Mouse (Mus musculus) lung, postnatal 4 days (tissue): ENCODE measurements at regions not wholly inside any gene's neighbourhood (a gene's known extent, or its start where the extent isn't known, plus 50 kb on each side); places are given as distances from the start of the nearest gene placed in this dataset.
"Not testable (repeated sequence)": the region's sequence is repeated elsewhere in the genome, so short reads cannot be mapped to it uniquely, and the experiment has no call there.

Experiments used
- DNase-seq, 2 experiments: peaks; one replicate each; pipeline ENCODE4 v3.0.0; 2021

DNA sequence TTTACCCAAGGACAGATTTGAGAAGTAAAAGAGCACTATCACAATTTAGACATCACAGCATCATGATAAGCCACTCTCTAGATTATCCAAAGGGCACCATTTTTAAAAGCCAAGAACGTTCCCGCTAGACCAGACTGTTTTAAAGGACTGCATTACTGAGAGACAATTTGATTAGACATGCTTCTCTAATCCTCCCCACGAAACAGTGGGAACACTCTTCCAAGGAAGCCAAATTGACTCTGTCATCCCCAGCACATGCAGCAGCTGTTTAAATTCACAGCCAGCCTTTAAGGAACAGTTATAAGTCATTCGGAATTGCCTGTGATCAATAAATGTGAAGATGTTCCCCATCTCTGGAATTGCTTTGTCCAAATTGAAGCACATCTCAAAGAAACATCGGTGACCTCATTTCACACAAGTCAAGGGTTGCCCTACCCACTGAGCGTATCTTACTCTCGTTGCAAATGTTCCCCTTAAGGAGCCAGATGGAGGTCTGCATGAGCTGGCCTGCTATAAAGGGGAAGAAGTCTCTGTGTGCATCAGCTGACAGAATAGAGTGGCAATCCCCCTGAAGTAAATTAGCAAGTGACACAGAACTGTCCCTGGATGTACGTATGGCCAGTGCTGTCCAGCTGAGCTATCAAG, 393.2 kb downstream of the Pid1 start:
- DNase-seq: no peak

DNA sequence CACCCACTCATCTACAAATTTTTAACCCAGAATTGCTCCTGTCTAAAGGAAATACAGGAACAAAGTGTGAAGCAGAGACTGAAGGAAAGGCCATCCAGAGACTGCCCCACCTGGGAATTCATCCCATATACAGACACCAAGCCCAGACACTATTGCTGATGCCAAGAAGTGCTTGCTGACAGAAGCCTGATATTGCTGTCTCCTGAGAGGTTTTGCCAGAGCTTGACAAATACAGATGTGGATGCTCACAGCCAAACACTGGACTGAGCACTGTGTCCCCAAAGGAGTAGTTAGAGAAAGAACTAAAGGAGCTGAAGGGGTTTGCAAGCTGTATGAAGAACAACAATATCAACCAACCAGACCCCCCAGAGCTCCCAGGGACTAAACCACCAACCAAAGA, 399.3 kb downstream of the Pid1 start:
- not testable (repeated sequence) for DNase-seq

DNA sequence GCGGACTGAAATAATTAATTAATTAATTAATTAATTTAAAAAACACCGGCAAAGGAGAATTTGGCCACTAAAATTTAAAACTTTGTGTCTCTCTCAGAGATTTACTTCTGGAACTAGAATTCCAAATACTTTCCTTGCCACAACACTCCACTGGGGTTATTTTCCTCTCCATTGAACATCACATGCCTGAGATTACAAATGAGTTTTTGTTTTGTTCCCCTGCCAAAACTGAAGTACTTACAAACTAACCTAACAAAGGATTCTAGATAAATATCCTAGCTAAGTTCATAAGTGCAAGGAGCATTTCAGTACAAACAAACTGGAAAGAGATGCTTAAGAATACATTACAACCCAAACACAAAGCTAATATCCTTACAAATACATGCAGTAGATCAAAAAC, 402.2 kb downstream of the Pid1 start:
- no peak for DNase-seq

DNA sequence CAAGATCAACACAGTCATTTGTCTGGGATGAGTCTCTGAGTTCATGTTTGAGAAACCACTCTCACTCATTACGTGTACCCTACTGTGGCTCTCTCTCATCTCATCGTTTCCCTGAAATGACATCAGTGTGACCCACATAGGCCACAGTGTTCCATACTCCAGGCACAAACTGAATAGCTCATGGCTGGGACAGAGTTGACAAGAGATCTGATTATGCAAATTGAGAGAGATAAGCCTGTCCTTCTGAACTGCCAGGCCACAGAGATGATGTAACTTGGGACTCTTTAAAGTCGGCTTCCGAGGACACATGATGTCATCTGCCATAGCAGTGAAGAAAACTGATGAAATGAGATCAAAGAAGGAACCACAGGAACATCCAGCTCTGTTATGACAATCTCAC, 404.2 kb downstream of the Pid1 start:
- DNase-seq: no peak

DNA sequence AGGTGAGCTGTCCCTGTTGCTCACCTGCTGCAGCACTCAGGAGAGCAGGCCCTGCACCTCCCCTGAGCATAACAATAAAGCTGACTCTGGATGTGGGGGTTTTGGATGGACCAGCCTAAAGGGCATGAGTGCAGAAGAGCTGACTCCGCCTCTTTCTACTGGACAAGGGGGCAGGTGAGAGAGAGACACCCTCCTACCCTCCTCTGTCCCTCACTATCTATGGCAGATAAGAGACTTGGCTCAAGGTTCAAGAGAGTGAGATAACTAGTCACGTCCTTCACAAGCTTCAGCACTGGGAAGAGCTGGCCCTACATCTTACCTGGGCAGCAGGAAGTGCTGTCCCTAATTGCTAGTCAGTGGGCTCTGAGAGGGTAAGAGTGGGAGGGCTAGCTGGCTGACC, 441.1 kb downstream of the Pid1 start:
- no peak for DNase-seq

DNA sequence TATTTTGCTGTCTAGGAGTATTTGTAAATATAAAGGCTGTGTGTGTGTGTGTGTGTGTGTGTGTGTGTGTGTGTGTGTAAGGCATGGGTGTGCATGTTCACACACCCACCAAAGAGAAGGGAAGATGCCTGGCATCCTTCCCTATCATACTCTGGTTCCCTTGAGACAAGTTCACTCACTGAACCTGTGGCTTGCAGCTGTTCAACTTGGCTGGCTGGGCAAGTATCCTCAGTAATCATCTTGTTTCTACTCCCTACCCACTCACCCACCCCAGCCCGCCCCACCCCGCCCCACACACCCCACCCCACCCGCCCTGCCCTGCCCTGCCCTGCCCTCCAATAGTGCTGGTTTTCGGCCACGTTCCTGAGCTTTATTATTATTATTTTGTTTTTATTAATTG, 448.5 kb downstream of the Pid1 start:
- DNase-seq: no peak

DNA sequence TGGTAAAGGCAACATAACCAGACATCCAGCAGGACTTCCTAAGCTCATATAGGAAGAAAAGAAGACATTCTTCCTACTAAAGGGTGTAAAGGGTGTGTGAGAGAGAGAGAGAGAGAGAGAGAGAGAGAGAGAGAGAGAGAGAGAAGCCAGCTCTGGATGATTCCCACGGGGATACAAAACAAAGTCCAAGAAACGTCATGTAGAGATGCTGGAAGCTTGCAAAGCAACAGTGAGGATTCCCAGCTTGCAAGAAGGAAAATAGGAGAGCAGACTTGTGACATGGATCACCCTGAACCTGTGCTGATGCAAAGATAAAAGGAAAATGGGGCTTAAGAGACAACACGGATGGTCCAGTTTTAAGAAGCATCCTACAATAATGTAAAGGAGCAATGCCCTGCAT, 456.6 kb downstream of the Pid1 start:
- no peak for DNase-seq

DNA sequence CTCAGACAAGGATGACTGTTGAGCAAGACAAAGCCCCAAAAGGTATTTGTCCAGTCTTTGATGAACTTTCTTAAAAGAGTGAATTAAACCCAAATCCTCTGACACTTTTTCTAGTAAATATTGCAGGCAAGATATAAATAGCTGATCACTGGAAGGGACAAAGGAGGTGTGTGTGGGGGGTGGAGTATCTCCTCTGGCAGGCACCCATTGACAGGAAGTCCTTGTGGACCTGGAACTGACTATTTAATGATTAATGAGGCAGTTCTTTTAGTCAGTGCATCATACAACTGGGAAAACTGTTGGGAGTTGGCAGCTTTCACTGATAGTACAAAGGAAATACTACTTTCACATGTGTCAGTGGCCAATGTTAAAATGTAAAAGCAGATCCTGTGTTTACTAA, 457.1 kb downstream of the Pid1 start:
- DNase-seq: no peak

DNA sequence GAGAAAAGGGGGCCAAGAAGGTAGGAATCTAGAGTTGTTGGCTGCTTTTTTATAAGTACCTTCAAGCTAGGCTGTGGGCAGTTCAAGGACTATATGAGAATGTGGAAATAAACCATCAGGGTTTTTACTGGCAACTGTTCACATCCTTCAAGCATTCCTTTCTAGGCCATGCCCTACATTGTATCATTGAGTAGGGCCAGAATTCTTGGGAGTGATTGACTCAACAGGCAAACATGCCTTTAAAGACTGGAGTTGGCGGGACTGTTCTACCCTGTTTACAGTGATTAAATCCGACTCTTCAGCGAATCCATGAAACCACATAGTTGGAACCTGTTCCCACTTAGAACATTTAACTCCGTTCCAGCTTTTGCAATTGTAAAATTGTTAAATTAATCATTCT, 463.8 kb downstream of the Pid1 start:
- no peak for DNase-seq

DNA sequence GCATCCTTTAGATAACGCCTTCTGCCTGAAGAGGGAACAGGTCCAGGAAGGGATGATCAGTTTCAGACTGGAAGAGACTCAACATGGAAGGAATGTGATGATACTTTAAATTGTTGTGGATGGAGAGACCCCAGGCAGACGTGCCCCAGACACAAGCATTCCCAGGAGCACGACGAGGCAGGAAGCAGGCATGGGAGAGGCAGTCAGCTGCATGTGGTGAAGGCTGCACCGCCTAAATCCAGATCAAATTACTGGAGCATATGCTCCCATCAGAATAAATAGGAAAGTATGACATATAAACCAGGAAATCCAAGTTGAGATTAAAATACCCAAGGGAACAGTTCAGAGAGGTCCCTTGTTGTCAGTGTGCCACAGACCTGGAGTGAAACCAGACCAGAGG, 467.3 kb downstream of the Pid1 start:
- no peak for DNase-seq

DNA sequence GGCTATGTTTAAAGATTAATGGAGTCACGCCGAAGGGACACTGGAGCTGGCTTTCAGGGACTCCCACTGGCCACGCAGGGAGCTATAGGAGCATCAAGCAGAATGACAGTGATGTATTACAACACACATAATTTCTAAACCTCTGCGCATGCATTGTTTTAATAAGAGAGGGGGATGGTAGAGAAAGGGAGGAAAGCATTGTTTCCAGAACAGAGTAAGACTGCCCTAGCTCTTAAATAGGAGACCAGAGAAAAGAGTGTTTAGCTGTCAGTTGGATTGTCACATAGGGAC, 471.1 kb upstream of the Sphkap start:
- no peak for DNase-seq

DNA sequence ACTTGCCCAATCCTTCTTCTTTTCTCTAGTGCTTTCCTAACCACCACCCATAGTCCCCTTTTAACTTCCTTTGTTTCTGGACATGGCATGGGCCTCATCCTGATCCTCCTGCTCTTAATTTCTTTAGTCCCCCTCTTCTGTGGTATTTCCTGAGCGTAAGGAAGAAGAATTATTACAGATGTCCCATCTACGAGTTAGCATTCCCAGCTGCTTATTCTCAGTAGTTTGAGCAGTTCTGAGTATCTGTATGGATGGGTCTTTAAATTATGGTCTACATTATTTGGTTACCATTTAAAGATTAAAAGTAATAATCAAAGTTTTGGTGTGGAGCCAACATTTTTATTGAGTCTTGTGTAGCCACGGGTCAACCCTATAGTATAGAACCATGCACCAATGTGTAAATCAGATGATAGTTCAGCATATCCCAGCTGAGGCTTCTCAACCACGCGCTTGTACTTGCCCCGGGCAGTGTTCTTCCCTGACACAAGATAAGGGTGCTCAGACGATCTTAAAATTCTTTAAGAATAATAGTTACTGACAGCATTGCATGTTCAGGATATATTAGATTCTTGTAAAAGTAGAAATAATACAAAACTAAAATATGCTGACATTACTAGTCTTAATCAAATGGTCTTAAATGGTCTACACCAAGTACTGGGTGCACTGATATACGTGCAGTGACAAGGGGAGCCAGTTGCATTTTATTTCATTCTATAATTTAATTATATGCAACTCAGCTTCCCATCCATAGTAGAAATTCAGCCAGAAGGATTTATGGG, 470.5 kb upstream of the Sphkap start:
- no peak for DNase-seq

DNA sequence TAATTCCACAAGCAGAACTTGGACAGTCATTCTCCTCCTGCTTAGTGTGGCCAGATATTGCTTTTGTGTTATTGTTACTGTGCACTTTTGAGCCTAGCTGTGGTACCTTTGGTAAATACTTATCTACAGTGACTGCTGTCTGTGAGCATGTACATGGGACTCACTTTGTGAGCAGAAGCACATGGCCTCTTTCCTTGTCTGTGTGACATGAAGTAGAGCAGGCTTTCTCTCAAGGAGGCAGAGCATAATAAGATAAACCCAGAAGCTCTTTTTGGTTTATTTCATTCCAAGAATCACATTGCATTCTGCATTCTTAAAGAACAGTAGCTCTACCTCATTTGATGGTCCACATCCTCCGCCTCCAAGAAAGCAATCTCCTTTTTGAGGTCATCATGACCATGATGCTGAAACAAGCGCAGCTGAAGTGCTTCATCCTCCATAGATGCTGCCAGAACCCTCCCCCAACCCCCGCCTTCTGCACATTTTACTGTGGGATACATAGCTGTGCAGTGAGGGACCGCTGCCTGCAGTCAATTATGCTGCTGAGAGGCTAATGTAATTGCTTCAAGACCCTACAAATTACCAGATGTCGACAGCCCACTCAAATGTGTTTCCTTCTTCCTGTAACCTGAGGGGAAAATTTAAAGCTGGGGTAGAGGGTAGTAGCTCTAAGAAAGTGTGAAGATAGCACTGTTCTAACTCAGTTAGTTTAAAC, 463.0 kb upstream of the Sphkap start:
- DNase-seq: no peak

DNA sequence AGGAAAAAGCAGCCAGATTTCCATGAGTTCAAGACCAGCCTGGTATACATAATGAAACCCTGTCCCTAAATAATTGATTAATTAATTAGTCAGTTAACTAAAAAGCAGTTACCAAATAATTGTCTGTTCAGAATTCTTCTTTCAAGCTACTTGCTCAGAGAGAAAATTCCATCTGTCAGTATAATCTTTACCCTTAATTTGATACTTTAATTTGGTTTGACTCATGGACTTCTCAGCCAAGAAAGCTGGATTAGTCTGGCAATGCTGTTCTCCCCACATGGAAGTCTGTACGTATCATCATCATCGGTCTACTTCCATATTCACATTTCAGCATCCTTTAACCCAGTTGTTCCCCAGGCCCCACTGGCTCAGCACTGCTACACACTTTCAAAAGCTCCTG, 461.0 kb upstream of the Sphkap start:
- DNase-seq: no peak

DNA sequence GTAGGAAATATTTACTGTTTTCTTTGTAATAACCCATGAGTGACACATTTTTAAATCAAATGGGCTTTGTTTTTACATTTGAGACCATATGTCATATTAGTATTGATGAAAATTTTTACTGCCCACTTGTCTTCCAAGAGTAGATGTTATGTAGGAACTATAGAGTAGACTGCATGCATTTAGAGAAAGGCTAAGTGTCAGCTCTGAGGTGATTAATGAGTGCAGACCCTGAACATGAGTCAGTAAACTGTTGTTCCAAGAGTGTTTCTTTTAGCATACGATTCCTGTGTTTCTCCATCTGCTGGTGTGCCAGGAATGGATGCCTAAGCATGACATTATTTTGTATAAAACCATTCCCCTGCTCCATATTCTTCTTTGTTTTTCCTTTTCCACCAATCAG, 454.5 kb upstream of the Sphkap start:
- DNase-seq: no peak

DNA sequence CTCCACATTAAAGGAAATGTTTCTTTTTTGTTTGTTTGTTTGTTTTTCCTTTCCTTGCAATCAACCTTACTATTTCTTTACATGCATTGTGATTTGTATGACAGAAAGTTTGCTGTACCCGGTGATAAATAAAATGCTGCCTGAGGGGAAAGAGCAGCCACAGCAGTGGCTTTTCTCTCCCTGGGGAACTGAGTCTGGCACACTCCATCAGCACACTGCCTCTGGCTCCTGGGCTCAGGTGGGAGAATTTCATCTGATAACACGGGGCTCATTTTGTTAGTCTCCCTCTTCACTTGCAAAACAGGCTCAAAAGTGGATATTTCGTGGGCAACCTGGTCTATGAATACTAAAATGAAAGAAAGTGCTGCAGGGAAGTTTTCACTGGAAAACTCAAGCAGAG, 454.1 kb upstream of the Sphkap start:
- no peak for DNase-seq

DNA sequence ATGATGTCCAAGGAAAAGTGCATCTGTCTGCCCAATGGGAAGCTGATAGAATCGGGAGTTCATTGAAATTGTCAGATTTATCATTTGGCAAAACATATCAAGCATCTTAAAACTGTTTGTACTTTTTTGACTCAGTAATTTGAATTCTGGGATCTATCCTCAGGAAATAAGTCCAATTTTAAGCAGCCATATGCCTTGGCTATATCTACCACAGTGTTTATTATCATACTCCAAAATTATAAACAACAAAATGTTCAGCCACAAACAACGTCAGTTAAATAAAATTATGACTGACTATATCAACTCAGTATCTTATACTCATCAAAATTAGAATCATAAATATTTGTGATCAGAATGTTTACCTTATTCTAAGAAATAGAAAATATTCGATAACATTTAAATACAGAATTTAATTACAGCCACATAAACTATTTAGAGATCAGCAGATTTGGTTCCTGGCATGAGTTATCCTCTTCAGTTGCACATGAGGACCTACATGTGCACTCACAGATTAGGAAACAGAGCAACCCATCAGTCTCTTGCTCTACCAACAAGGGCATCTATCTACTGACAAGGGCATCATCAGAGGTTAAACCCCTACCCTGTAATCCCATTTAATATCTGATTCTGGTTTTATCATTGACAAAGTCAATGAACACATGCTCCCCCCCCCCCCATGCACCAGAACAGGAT, 451.9 kb upstream of the Sphkap start:
- no peak for DNase-seq

DNA sequence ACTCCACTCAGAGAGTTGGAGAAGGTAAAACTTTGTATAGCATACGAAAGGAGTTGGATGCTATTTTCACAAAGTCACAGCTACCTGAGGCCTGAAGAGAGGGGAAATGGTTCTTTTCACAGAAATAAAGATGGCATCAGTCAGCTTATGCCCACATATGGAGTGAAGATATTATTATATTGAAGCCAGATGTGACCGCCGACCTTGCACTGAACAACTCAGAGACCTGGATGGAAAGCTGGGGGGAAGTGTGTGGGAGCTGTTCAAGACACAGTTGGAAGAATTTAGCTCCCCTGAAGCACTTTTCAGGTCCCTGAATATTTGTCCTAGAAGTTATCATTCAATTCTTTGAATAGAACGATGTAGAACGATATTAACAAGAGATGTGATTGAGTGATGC, 446.0 kb upstream of the Sphkap start:
- DNase-seq: no peak

DNA sequence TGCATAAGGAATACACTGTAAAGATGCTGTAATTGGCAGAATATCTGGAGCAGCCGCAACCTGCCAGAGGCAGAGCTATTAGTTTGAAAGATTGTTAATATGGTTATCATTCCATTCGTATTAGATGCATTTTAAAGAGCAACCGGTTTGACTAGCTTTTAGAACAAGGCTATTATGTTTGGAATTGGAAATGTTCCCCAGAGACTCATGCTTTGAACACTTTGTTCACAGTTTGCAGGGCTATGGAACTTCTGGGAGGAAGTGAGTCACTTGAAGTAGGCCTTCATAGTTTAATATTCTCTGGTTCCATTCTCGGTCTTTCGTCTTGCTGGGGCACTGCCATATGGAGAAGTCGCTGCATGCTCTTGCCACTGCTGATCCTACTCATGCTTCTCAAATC, 443.1 kb upstream of the Sphkap start:
- DNase-seq: no peak

DNA sequence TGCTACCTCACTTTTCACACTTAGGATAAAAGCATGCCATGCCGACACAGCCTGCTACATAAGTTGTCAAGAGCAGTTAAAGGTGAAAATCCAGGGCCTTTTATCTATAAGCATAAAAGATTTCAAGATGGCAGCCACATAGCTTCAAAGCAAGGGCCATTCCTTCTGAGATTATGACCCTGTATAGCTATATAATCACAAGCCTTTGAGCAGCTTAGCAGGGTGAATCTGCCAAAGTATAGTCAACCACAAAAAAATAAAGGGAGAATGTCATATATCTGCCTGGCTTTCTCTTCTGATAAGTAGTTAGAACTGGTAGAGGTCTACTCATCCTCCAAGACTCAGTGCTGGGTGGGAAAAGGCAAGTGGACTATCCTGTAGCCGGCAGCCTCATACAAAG, 440.4 kb upstream of the Sphkap start:
- DNase-seq: no peak

DNA sequence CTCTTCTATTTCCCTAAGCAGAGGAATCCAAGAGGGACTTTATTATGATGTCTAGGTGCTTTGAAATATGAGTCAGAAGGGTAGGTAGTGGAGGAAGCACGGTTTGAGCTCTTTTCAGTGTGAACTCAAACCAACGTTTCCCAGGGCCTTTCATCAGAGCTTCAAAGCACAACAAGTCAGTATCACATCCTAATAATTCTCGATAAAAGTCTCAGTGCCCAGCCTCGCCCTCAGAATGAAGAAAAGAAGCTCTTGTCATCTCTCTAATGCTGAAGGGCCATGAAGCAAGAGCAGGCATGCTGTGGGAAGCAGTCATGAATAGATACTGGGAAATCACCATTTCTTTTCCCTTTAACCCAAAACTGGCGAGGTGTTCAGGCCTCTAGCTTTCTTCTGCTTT, 440.0 kb upstream of the Sphkap start:
- DNase-seq: no peak

DNA sequence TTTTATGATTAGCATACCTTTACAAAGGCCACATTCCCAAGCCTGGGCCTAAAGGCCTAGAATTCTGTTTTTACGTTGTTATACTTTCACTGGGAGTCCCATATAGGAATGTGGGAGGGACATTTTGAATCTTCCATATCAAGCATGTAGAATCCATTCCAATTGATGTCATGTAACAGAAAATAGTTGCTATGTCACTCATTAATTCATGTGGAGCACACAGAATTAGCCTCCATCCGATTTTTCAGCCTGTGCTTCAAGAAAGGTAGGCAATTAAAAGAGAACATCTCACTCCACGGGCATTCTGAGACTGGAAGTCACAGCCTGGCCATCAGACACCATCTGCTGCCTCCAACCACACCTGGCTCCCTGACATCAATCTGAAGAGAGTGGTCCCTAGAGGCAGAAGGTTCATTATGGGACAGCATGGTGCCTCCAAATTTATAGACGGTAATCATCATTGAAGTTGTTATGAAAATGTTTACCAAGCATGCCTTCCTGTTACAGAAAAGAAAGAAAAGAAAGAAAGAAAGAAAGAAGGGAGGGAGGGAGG, 436.9 kb upstream of the Sphkap start:
- DNase-seq: no peak

DNA sequence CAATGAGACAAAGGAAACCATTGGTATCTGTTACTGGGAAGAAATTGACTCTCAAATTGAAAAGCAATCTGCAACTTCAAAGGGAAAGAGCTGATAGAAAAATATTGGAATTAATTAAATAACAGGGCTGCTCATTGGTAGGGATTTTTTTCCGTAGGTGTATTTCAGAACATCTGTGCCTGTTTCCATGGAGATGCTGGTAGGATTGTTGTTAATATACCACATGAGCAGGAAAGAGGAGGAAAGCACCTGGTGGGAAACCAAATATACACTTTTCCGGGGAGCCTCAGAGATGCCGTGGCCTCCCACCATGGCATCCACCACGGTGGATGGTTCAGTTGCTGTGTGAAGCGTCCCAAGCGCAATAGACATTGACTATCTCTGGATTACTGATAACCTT, 428.0 kb upstream of the Sphkap start:
- DNase-seq: no peak

DNA sequence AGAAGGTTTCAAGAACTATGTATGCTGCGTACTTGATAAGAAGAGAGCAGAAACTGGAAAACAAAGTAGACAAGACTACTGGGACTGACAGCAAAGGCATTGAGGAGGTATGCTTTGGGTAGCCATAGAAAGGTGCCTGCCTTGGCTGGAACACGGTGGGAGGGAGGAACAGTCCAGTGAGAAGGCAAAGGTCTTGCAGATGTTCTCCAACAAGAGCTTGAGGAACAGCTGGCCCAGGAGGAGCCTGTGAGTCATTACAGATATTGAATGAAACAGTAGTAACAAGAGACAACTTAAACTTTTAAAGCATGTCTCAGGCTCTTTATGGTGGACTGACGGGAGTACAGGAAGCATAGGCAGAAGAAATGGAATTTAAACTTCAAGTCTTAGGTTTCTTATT, 424.9 kb upstream of the Sphkap start:
- DNase-seq: no peak
